Mouse (Mus musculus): ENCODE results near the gene Wsb2.
"Not testable (repeated sequence)": the region's sequence is repeated elsewhere in the genome, so short reads cannot be mapped to it uniquely, and the experiment has no call there.

Wsb2 gene

GRCm38 (mm10) chr5:117390895-117391294, 33.8 kb downstream of the Wsb2 start:
- DNase-seq, result no peak

GRCm38 (mm10) chr5:117395834-117396233, 38.7 kb downstream of the Wsb2 start:
- no peak for DNase-seq

GRCm38 (mm10) chr5:117396596-117397014, 39.5 kb downstream of the Wsb2 start:
- no peak for DNase-seq

DNA sequence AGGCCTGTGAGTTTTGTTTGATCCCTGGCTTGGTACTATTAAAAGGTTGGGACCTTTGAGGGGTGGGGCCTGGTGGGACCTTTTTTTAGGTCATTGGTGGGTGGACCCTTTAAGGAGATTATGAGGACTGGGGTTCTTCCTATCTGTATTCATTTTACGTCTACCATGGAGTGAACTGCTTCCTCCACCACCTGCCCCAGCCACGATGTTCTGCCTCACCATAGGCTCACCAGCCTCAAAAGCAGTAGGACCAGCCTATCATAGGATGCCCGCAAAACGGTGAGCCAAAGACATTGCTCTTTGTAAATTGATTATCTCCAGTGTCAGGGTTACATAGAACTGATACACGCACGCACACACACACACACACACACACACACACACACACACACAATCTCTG, 40.3 kb downstream of the Wsb2 start:
- no peak for DNase-seq

DNA sequence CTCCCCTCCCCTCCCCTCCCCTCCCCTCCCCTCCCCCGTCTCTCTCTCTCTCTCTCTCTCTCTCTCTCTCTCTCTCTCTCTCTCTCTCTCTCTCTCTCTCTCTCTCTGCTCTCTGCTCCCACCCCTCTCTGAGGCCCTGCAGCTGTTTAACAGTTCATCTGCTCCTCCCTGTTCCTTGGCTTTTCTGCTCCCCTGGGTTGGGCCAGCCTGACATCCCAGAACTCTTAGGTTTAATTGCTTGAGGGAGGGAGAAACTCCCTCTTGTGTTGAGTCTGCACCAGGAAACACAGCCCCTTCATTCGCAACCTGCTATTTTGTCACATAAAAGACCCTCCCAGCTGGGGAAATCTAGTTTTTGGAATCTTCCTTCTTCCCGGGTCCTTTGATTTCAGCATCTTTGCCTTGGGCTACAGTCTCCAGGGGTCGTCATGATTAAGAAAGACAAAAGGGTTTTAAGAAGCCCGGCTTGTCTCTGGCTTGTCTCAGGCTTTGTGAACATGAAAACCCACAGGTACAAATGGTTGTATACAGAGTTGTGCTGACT, 41.0 kb downstream of the Wsb2 start:
- DNase-seq, result no peak

DNA sequence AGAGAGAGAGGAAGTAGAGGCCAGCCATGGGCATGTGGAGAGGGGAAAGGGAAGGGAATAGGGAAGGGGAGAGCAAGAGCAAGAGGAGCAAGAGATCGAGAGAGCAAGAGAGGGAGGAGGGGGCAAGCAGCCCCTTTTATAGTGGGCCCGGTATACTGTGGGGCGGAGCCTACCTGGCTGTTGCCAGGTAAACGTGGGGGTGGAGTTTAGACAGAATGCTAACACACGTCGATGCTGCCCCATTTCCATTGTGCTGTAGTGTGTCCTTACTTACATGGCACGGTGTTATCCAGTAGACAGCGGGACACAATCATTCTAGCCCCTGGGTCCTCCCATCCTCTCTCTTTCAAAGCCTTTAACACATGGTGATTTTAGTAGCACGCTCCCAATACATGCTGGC, 42.2 kb downstream of the Wsb2 start:
- DNase-seq, result no peak

DNA sequence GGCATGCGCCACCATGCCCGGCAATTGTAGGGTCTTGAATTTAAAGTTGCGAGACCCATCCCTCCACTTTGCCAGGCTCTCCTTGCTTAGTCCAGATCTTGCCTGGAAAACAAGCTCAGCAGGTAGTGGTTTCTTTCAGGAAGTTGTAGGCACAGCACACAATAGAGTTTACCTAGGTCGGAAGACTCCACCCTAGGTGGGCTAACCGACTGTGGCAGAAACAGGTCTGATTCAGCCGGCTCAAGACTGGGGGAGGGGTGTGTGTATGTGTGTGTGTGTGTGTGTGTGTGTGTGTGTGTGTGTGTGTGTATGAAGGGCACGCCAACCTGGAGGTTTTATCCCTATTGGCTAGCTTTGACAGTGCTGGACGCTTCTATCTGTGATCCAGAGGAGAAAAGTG, 46.5 kb downstream of the Wsb2 start:
- DNase-seq, result no peak

DNA sequence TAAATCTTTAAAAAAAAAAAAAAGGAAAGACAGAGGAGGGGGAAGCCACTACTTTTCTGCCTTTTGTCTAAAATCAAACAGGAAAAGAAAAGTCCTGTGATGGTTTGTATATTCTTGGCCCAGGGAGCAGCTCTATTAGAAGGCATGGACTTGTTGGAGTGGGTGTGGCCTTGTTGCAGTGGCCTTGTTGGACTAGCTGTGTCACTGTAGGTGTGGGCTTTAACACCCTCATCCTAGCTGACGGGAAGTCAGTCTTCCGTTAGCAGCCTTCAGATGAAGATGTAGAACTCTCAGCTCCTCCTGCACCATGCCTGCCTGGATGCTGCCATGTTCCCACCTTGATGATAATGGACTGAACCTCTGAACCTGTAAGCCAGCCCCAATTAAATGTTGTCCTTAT, 47.6 kb downstream of the Wsb2 start:
- not testable (repeated sequence) for DNase-seq

DNA sequence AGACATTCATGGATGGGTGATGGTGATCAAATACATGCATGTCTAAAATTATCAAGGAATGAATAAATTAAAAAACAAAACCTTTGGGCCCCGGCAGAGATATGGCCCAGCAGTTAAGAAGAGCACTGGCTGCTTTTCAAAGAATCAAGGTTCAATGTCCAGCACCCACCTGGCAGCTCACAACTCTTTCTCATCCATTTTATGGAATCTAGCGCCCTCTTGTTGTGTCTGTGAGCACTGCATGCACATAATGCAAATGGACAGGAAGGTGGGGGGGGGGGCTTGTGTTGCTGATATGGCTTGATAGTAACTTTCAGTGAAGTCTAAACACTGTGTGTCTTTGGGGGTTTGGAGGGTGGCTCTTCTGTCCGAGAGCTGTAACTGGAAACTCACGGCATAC, 51.1 kb downstream of the Wsb2 start:
- DNase-seq, result peak; percentile 22 to 46

DNA sequence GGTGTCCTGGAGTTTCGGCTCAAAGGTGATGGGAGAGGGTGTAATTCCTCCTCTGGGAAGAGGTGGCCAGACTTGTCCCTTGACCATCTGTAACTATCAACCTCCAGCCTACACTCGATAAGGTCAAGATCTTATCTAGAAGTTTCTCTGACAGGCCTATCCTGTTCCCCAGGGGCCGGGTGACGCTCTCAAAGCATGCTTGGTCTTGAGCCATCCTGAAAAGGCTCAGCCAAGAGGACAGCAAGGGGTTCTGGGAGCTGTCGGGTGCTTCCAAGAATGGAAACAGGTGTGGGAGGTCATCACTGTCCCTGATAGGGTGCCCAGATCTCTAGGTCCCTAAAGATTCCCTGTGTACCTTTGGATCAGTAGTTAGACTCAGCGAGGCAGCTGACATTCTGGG, 52.3 kb downstream of the Wsb2 start:
- DNase-seq, result no peak

- peak; percentile 5 to 34 for DNase-seq
These were observed 56.7 kb downstream of the Wsb2 start, which contains the start of gene Ksr2 for GRCm38 (mm10) chr5:117413507-117414501. Gene Ksr2, plus strand, starts transcription at chr5:117414000.

DNA sequence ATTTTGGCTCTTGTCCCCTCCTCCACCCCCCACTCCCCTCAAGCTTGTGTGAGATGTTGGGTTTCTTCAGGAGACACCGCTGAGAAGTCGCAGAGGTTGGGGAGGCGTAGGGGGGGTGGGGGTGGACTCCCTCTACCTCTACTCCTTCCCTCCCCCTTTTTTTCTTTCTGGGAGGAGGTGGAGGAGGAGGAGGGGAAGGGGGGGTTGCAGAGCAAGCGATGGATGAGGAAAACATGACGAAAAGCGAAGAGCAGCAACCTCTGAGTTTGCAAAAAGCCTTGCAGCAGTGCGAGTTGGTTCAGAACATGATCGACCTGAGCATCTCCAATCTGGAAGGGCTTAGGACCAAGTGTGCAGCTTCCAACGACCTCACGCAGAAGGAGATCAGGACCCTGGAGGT, 57.5 kb downstream of the Wsb2 start:
- DNase-seq, result no peak

DNA sequence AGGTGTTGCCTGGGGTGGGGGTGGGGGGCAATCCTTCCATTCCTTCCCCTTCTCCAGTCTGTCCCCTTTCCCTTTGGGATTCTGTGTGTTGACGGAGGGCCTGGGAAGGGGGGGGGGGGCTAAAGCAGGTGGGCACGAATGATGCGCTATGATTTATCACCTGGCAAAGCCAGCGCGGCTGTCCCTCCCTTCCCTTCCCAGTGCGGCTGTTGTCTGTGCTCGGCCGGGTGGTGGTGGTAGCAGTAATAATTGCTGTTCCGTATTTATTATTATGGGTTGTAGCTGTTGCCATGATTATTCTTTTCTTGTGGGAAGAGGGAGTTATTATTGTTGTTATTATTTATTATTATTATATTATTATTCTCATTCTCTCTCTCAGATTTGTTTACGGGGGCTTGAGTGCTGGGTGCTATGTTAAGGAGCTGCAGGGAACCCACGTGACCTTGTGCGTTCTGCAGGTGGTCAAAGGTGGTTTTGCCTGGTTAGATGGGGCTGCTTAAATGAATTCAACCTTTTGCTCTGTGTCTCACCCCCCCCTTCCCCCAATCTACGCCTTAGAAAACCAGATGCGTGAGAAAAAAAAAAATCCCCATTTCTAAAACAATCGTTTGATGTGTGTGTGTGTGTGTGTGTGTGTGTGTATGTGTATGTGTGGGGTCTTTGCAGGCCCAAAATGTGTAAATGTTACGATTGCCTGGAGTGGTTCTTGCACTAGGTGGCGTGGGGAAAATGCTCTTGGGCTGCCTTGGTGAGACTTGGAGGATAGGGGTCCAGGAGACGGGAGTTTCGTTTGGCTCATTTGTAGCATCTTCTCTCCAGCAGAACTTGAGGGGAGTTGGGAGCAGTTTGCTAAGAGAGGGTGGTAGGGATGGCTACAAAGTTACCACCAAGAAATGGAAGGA, 58.2 kb downstream of the Wsb2 start:
- no peak for DNase-seq

DNA sequence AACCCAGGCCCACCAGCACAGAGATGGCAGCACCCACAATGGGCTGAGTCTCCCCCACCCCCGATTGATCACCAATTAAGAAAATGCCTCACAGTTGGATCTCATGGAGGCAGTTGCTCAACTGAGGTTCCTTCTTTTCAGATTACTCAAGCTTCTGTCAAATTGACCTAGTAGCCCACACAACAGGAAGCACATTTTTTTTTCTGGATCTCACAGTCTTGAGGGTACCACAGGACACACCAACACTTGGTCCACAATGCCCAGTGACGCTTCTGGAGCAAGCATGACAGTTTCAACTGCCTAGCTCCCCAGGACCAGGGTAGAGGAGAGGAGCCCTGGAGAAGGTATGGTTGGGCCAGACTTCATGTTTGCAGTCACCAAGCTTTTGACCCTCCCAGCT, 60.3 kb downstream of the Wsb2 start:
- peak in 1 of 2 experiments; percentile 1 for DNase-seq

Measured in lung, adult 18-20 months (tissue).